Mouse (Mus musculus): Measurements from ENCODE around the gene Sdr39u1.

Sdr39u1 gene

DNA sequence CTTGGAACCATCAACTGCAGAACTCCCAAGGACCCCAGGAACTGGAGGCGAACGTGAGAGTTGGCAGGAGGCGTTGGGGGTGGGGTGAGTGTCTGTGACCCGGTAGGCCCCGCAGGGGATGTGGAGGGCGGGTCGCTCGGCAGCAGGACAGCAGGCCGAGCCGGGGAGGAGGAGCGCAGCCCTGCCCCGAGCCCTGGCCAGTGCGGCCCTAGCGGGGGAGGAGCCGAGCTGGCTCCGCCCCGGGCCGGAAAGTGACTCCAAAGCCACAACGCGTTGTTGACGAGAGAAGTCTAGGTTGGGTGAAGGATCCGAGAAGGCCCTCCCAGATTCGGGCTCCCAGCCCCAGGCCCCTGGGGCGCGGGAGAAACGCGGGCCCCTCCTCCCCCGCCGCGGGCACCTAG lies 15.4 kb downstream of the Sdr39u1 start, which contains the start of gene Khnyn:
Gene Khnyn, plus strand, starts transcription at position 235 of the 401 bp plus-strand sequence.
- DNase-seq (ENCODE audit: extremely low spot score, low spot score) = peak; percentile 88

DNA sequence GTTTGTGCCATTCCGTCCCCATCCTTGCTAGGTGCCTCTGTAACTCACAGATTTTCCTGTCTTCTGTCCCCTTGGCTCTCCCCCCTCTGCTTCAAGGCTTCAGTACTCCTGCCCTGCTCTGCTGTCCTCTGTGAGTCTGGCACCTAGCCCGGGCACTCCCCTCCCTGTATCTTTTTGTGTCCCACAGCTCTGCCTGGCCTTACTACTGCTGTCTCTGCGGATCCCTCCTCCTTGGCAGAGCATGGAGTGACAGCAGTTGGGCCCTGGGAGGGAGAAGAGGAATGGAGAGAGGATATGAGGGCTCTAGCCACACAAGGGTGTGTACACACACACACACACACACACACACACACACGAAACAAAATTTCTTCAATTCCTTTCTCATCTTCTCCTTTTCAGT lies 15.9 kb downstream of the Sdr39u1 start, which contains the start of gene Cbln3:
Gene Cbln3, minus strand, starts transcription at position 227 of the 400 bp plus-strand sequence.
- no peak for DNase-seq (ENCODE audit: extremely low spot score, low spot score)

DNA sequence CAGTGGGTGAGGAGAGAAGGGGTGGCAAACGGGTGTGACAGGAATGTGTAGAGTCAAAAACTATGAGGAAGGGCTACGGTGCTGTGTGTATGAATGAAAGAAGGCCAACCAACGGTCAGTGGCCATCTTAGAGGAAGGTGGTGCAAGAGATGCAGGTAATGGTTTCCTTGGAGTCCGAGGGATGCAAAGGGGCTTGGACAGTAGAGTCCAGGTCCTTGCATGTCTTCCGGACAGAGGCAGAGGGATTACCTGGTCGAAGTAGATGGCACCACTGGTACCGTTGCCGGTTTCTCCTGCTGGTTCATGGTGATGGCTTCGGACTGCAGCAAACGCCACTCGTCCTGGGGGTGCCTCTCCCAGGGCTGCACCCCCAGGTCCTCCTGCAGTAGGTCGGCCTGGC lies 16.4 kb downstream of the Sdr39u1 start:
- DNase-seq (ENCODE audit: extremely low spot score, low spot score) = no peak

DNA sequence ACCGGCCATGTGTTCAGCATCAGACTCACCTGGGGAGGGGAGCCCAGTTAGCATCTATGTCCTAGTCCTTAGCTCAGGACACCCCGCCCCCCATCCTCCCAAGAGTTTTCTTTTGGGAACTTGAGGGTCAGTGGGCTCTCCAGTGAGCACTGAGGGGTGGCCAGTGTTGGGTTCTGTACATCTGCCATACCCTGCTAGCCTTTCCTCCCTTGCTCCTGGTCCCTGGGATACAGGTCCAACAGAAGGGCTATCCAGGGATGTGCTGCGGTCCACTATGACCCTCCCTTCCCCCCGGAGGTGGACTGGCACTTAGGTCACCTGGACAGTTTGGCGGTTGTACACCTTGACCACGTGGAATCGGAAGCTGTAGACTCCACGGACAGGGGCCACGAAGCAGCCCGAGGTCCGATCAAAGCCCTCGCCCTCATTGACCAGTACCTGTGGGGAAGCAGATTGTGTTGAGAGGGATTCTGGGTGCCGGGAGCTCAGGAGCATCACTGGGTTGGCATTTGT lies 16.9 kb downstream of the Sdr39u1 start:
- no peak for DNase-seq (ENCODE audit: extremely low spot score, low spot score)

DNA sequence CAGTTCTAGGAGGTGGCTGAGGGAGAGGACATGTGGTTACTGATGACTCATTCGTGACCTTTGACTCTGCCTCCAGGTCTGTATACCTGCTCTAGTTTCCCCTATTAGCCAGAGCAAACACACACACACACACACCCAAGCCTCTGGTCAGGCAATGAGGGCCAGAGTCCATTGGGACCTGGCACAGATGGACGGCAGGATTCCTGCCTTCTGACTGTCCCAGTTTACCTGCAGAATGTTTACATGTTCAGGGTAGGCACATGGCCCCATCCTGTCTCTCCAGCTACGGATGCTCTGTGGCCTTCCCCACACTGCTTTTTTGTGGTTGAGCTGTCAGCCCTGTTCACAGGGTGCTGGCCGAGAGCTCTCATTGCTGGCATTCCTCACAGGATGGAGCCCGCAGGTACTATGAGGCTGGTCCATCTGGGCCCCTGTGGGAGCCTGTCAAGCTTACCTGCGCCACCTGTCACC lies 17.9 kb downstream of the Sdr39u1 start:
- DNase-seq (ENCODE audit: extremely low spot score, low spot score) = no peak

DNA sequence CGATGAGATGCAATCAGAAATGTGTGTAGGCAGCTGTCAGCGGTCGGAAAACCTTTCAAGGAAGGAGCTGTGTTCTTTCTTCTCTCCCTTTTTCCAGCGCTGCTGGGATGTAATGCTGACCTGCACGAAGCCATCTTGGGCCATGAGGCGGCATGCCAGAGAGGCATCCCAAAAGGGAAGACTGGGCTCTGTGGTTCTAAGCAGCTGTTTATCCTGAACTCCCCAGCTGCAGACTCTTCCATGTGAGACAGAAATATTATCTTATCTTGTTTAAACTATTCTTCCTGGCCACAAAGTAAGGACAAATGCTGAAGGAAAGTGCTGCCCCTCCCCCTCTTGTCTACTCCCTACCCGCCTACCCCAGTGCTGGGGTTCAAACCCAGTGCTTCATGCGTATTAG lies 19.1 kb downstream of the Sdr39u1 start:
- DNase-seq (ENCODE audit: extremely low spot score, low spot score) = no peak

DNA sequence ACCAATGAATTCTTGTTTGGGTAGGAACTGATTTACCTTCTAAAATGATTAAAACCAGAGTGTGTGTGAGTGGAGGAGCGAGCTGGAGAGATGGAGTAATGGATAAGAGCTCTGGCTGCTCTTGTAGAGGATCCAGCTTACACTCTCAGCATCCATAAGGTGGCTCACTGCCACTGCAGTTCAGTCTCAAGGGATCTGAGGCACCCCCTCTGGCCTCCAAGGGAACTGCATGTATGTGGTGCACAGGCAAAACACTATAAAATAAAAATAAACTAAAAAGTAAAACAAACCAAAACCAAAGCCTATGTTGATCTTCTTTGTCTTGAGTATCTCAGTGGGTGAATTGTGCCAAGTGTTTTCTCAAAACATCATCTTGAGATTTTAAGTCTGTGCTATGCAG lies 20.5 kb downstream of the Sdr39u1 start:
- peak; percentile 48 for DNase-seq (ENCODE audit: extremely low spot score, low spot score)

DNA sequence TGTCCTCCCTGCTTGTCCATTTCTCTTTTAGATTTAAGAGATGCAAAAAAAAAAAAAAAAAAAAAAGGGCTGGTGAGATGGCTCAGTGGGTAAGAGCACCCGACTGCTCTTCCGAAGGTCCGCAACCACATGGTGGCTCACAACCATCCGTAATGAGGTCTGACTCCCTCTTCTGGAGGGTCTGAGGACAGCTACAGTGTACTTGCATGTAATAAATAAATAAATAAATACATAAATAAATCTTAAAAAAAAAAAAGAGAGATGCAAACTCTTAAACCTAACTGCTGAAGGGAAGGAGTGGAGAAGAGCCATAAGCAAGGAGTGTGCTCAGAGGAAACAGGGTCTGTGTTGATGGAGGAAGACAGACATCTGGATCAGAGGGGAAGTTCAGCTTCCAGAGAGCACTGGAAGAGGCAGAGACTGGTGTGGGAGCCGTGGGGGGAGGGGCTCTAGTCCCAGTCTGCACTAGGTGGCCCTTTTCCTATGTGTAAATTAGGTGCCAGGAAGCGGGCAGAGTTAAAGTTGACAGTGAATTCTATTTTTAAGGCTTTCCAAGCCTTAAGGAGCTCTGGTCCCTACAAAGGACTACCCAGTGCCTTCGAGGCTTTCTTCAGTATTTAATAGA lies 21.7 kb downstream of the Sdr39u1 start:
- DNase-seq (ENCODE audit: extremely low spot score, low spot score) = no peak

DNA sequence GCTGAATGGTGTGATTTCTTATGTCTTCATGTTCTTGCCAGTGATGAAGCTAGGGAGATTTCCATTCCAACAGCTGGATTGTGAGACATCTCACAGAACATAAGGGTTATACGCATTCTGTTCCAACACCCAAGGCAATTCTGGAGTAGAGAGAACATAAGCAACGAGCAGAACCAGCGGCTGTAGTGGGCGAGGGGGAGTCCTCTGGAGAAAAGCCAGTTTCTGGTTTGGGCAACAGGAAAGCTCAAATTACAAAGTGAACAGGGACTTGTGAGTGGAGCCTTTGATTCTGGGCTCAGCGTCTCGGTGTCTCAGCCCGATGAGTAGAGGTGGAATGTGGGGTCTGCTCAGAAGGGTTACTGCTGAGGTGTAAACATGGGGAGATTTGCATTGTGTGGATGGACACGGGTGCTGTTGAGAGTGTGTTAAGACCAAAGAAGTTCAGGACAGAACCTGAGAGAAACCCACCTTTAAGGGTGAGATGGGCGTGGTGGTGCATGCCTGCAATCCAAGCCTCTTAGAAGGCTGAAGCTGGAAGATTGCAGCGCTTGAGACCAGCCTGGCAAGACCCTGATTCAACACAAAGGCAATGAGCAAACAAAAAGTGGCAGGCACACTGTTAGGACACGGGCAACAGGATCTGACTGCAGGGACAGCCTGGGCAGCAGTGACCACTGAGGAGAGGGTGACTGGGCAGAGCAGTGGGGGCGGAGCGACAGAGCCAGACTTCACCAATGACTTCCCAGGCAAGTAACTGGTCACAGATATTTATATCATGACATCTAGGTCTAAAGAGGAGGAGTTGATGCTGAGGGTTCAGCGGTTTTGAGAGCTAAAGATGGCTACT lies 22.4 kb downstream of the Sdr39u1 start:
- DNase-seq (ENCODE audit: extremely low spot score, low spot score) = no peak

- DNase-seq (ENCODE audit: extremely low spot score, low spot score) = peak; percentile 87
Measured at GRCm38 (mm10) chr14:55873714-55874683, 26.1 kb downstream of the Sdr39u1 start.

- DNase-seq (ENCODE audit: extremely low spot score, low spot score) = no peak
Measured at GRCm38 (mm10) chr14:55873242-55873713, 26.8 kb downstream of the Sdr39u1 start.

GRCm38 (mm10) chr14:55872551-55872950 lies 27.5 kb downstream of the Sdr39u1 start:
- DNase-seq (ENCODE audit: extremely low spot score, low spot score) = no peak

GRCm38 (mm10) chr14:55872039-55872438 lies 28.1 kb downstream of the Sdr39u1 start:
- no peak for DNase-seq (ENCODE audit: extremely low spot score, low spot score)

DNA sequence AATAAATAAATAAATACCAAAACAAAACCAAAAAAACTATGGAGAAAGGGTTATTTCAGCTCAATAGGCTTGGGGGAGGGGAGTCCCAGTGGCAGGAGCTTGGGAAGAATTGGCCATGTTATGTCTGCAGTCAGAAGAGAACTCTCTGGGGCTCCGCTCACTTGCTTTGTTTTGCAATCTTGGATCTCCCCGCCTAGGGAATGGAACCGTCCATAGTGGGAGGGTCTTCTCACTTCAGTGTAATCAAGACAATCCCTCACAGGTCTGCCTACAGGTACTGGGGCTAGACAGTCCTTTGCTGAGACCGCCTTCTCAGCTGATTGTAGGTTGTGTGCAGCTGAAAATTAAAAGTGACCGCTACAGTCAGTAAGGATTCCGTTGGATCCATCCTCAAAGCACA lies 30.6 kb downstream of the Sdr39u1 start:
- no peak for DNase-seq (ENCODE audit: extremely low spot score, low spot score)

DNA sequence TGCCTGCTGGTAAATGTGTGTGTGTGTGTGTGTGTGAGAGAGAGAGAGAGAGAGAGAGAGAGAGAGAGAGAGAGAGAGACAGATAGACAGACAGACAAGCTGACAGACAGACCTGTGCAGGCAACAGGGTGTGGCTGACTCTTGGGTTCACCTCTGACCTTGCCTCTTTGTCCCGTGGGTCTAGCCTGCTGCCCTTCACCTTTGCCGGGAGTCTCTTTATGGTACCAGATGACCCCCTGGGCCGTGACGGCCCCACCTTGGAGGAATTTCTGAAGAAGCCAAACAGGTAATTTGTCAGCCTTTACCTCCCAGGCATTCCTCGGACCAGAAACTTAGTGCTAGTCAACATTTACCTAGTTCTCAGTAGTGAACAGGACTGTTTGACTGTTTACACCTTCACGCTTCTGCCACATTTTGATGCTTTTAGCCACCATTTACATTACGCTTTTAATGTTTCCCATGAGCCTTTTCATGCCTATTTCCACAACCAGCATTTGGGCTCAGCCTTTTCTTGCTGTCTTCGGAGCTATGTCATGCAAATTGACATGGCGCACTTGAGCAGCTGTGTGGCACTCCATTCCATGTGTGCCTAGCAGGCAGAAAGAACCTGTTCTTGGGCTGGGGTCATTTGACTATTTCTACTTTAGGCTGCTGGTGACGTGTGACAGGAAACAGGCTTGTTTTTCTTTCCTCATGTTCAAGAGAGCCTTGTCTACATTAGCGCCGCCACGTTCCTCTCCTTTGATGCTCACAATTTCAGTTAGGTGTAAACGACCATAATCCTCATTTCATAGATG lies 31.7 kb downstream of the Sdr39u1 start:
- DNase-seq (ENCODE audit: extremely low spot score, low spot score) = no peak

- DNase-seq (ENCODE audit: extremely low spot score, low spot score) = peak; percentile 77
Measured at GRCm38 (mm10) chr14:55866962-55867361, 33.1 kb downstream of the Sdr39u1 start.

DNA sequence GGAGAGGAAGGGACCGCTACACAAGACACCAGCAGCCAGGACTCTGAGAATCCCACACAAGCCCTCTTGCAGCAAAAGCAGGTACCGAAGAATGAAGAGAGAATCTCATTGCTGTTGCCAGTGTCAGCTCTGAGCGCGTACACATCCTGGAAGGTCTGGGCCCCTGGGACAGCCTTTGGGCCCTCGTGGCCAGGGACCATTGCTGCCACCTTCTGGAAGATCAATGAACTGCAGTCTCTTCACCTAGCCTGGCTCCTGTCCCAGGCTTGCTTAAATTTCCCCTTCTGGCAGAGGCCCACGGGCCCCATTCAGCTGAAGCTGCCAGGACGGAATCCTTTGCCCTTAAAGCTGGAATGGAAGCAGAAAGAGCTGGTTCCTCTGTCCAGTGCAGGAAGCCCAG lies 36.3 kb downstream of the Sdr39u1 start:
- DNase-seq (ENCODE audit: extremely low spot score, low spot score) = peak; percentile 69

GRCm38 (mm10) chr14:55862970-55863369 lies 37.1 kb downstream of the Sdr39u1 start:
- no peak for DNase-seq (ENCODE audit: extremely low spot score, low spot score)

DNA sequence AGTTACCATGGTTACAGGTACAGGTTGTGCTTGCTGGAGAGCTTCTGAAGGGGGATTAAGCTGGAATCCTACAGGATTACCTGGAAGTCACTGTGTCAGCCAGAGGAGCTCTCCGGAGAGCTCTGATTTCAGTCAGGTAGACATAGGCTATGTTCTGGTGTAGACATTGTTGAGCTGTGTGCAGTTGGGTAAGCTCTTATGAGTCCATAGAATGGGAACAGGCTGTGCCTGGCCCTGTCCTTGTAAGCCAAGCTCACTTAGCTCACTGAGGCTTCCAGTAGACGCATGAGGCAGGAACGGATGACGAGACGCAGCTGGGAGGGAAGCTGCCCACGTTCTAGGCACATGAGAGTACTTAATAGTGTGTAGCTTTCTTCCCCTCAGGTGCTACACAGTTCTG lies 37.9 kb downstream of the Sdr39u1 start:
- no peak for DNase-seq (ENCODE audit: extremely low spot score, low spot score)

DNA sequence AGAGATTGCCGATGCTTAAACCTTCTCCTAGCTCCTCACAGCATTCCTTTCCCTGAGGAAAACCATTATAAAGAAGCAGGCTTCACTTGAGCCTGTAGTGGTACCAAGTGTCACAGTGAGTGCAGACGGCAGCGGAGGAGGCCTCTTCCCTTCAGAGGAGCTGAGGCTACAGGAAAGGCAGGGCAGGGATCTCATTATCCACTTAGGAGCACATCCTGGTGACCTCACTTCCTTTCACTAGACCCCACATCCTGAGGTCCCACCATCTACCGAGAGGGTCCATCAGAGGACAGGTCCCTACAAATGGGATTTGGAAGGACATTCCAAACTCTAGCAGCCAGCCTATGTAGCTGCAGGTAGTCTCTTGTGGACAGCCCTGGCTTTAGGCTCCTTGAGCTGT lies 42.5 kb downstream of the Sdr39u1 start:
- DNase-seq (ENCODE audit: extremely low spot score, low spot score) = no peak
